Mouse (Mus musculus) G1E (cell line): ENCODE results near the gene Mtcl1. TPM values are rescaled to one million over a fixed set of nuclear protein-coding genes. Genes with fewer than 3 reads are reported as not detected.

Experiments used
- ATAC-seq: 2 replicates; pipeline ENCODE4 v1.8.0; 2016; ENCODE audit warnings: mild to moderate bottlenecking; ENCODE audit not compliant: insufficient number of reproducible peaks, poor library complexity, low FRiP score, severe bottlenecking; ENCODE audit errors: extremely low read depth
- DNase-seq: peaks from one replicate; pipeline ENCODE4 v3.0.0; 2012; ENCODE audit warnings: low spot score
- H3K27me3 ChIP-seq: 2 replicates; pipeline ENCODE4 v1.6.1; 2012; ENCODE audit warnings: mild to moderate bottlenecking, low read length, inconsistent platforms; ENCODE audit not compliant: insufficient read depth
- H3K36me3 ChIP-seq: replicated peaks from 2 replicates; pipeline ENCODE3; 2012; ENCODE audit warnings: mild to moderate bottlenecking, inconsistent platforms
- H3K4me1 ChIP-seq: 2 replicates; pipeline ENCODE4 v1.6.1; 2012; ENCODE audit warnings: low read depth, low read length, inconsistent platforms, mixed read lengths; ENCODE audit not compliant: insufficient read depth
- H3K4me3 ChIP-seq: 2 replicates; pipeline ENCODE4 v1.5.1; 2012; ENCODE audit warnings: low read depth, mild to moderate bottlenecking, inconsistent platforms, low read length, moderate library complexity, mixed read lengths
- H3K9me3 ChIP-seq: replicated peaks from 2 replicates; pipeline ENCODE4 v1.6.1; 2012; ENCODE audit warnings: inconsistent platforms
- CTCF ChIP-seq: IDR thresholded peaks from 2 replicates; pipeline ENCODE4 v1.5.1; 2012; ENCODE audit warnings: low read depth, low read length, inconsistent platforms, mixed read lengths
- GATA1 ChIP-seq: IDR thresholded peaks from 2 replicates; pipeline ENCODE4 v1.6.1; 2012; ENCODE audit warnings: borderline replicate concordance, low read length, inconsistent platforms, mixed read lengths
- GATA2 ChIP-seq: IDR thresholded peaks from 2 replicates; pipeline ENCODE4 v1.6.1; 2012; ENCODE audit warnings: low read depth, low read length, inconsistent platforms, borderline replicate concordance
- POLR2AphosphoS5 ChIP-seq: IDR thresholded peaks from 2 replicates; pipeline ENCODE4 v1.6.1; 2012; ENCODE audit warnings: low read depth, low read length, inconsistent platforms; ENCODE audit not compliant: insufficient replicate concordance
- TAL1 ChIP-seq: conservative IDR thresholded peaks from 2 replicates; pipeline ENCODE4 v1.6.1; 2012; ENCODE audit warnings: low read depth, low read length, inconsistent platforms, mixed read lengths
- polyA plus RNA-seq: library from polyadenylated mRNA; stranded (reverse); fragments of >175 nt; gene quantifications from 2 replicates; pipeline ENCODE4 v1.2.3, GENCODE M21; 2012
- total RNA-seq, 2 experiments: library from RNA; stranded (forward) in 1 of 2; stranded (reverse) in 1 of 2; fragments of 200-1000 nt in 1 of 2; fragments of >200 nt in 1 of 2; fragmentation: Nextera tagmentation in 1 of 2; gene quantifications; 2 replicates each; pipeline ENCODE4 v1.2.3; 2014 to 2017

The Mtcl1 gene
- total and polyA plus RNA-seq, 3 experiments: 0.11 TPM; not detected in 2

- Histone ChIP-seq H3K4me1 (no peaks in the 10 kb centered on the region), H3K27me3 (no peaks in the 10 kb centered on the region), H3K9me3 (peaks cover 91% of the 10 kb centered on the region), H3K4me3 (no peak overlapping the region), H3K36me3 (no peaks in the 10 kb centered on the region)
- TF ChIP-seq POLR2AphosphoS5: no peak
- TF ChIP-seq GATA1: no peak
- TF ChIP-seq GATA2: no peak
- no peak for TF ChIP-seq CTCF
- no peak for TF ChIP-seq TAL1
- DNase-seq (no peak), ATAC-seq (no peak)
Observed at GRCm38 (mm10) chr17:66341670-66342069, 107.9 kb downstream of the Mtcl1 start.

GRCm38 (mm10) chr17:66340798-66341197 is 108.8 kb downstream of the Mtcl1 start:
- no peaks in the 10 kb centered on the region for H3K36me3 ChIP-seq
- peaks cover 83% of the 10 kb centered on the region for H3K9me3 ChIP-seq
- DNase-seq (no peak), ATAC-seq (no peak)
- TF ChIP-seq POLR2AphosphoS5 (no peak), CTCF (no peak), TAL1 (no peak), GATA2 (no peak), GATA1 (no peak)
- H3K4me1 ChIP-seq: no peaks in the 10 kb centered on the region
- H3K27me3 ChIP-seq: no peaks in the 10 kb centered on the region
- H3K4me3 ChIP-seq: no peak overlapping the region

DNA sequence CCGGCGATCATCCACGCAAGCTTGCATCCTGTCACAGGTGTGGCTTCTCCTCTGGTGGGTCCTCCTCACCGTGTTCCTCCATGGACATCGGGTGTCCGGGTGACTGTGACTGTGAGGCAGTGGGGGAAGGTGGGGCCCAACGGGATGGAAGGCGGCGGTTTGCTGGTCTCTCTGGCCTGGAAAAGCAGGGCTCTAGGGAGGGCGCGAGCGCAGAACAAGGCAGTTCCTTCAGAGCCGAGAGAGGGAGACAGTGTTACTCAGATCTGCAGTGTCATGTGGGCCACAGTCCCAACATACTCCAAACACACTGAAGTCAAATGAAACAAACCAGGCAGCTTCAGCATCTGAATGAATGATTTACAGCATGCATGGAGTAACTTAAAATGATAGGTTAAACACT is 111.6 kb downstream of the Mtcl1 start:
- ATAC-seq (no peak), DNase-seq (no peak)
- no peak for TF ChIP-seq POLR2AphosphoS5
- TF ChIP-seq GATA2: no peak
- TF ChIP-seq CTCF: no peak
- TF ChIP-seq TAL1: no peak
- Histone ChIP-seq H3K9me3 (peaks cover 73% of the 10 kb centered on the region), H3K36me3 (no peaks in the 10 kb centered on the region), H3K4me3 (no peak overlapping the region), H3K4me1 (no peaks in the 10 kb centered on the region), H3K27me3 (no peaks in the 10 kb centered on the region)

DNA sequence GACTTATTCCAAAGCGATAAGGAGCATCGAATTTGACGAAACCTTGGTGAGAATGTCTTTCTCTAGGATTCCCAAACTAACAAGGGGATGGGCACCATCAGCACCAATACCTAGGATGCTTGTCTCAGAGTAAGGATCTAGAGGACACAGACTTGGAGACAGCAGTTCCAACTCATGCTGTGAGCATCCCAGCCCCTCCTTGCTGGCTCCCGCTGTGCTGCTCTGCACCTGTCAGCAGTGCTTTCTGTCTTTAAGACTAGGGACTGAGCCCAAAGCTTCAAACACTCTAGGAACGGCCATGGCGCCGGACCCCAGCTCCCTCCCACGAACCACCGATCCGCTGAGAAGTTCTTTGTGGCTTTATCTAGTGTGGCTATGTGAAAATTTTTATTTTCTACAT is 114.0 kb downstream of the Mtcl1 start:
- Histone ChIP-seq H3K27me3 (no peaks in the 10 kb centered on the region), H3K9me3 (peaks cover 71% of the 10 kb centered on the region), H3K4me1 (no peaks in the 10 kb centered on the region), H3K36me3 (no peaks in the 10 kb centered on the region), H3K4me3 (no peak overlapping the region)
- TF ChIP-seq CTCF (no peak), GATA1 (no peak), TAL1 (no peak), GATA2 (no peak), POLR2AphosphoS5 (no peak)
- no peak for ATAC-seq
- DNase-seq: no peak

- no peak for TF ChIP-seq TAL1
- TF ChIP-seq POLR2AphosphoS5: no peak
- TF ChIP-seq GATA2: no peak
- no peak for TF ChIP-seq GATA1
- TF ChIP-seq CTCF: no peak
- Histone ChIP-seq H3K4me3 (no peak overlapping the region), H3K36me3 (no peaks in the 10 kb centered on the region), H3K9me3 (peaks cover 69% of the 10 kb centered on the region), H3K4me1 (no peaks in the 10 kb centered on the region), H3K27me3 (no peaks in the 10 kb centered on the region)
- DNase-seq (no peak), ATAC-seq (no peak)
Observed at GRCm38 (mm10) chr17:66334894-66335293, 114.7 kb downstream of the Mtcl1 start.

DNA sequence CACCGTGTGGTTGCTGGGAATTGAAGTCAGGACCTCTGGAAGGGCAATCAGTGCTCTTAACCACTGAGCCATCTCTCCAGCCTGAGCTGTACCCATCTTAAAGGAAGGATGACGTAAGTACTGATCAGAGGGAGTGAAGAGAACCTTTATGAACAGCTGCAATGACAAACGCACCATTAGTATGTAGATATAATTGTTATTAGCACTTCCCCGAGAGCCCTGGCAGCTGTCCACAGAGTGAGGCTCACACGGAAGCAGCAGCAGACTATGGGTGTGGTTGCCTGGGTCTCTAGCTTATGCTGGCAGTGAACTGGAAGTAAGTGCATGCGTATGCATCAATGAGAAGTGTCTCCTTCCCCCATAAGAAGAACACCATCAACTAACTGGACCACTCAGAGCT is 118.3 kb downstream of the Mtcl1 start:
- Histone ChIP-seq H3K36me3 (no peaks in the 10 kb centered on the region), H3K4me1 (no peaks in the 10 kb centered on the region), H3K27me3 (no peaks in the 10 kb centered on the region), H3K4me3 (no peak overlapping the region), H3K9me3 (peaks cover 66% of the 10 kb centered on the region)
- no peak for ATAC-seq
- no peak for TF ChIP-seq CTCF
- no peak for DNase-seq

DNA sequence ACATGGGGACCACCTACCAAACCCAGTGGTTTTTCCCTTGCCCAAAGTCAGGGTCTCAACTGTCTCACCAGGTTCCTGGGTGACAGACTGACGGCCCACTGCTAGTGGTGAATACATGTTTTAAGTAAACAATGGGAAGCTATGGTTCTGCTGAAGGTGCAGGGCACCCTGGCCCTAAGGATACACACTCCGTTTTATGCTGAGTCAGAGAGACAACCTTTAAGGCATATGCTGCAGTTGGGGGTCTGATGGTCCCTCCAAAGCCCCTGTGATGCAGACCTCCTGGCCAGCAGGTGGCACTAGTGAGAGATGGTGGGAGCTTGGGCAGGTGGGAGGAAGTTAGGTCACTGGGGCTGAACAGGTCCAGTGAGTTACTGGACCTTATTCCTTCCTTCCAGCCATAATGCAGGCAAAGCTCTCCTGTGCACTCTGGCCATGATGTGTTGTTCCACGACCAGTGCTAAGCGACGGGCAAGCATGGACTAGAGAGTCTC is 123.0 kb downstream of the Mtcl1 start:
- DNase-seq (no peak), ATAC-seq (no peak)
- H3K9me3 ChIP-seq: peaks cover 83% of the 10 kb centered on the region
- no peaks in the 10 kb centered on the region for H3K36me3 ChIP-seq
- TF ChIP-seq POLR2AphosphoS5 (no peak), CTCF (no peak), GATA2 (no peak), TAL1 (no peak), GATA1 (no peak)
- H3K4me1 ChIP-seq: no peaks in the 10 kb centered on the region
- H3K4me3 ChIP-seq: no peak overlapping the region
- H3K27me3 ChIP-seq: no peaks in the 10 kb centered on the region
